Mouse (Mus musculus) liver, postnatal 0 days (tissue): ENCODE data around the gene Slc45a1. TPM values are rescaled to one million over a fixed set of nuclear protein-coding genes. Genes with fewer than 3 reads are reported as not detected.
A peak's percentile ranks its signal among the peaks of the same experiment; 100 is the strongest.

Experiments used
- ATAC-seq: fragments of 200-750 bp; cut with Nextera tagmentation; 2 replicates; pipeline ENCODE4 v1.8.0; 2017; ENCODE audit warnings: mild to moderate bottlenecking, moderate library complexity
- DNase-seq: peaks from one replicate; pipeline ENCODE4 v3.0.0-alpha.2; 2016
- H3K27ac ChIP-seq: fragments of 300-500 bp; sonication (generic); 2 replicates; pipeline ENCODE4 v1.5.1; 2014; ENCODE audit warnings: antibody characterized with exemption, moderate library complexity, mild to moderate bottlenecking, low read depth
- H3K27me3 ChIP-seq: fragments of 300-500 bp; sonication (generic); 2 replicates; pipeline ENCODE4 v1.6.1; 2014; ENCODE audit warnings: low read length, control low read depth, mixed read lengths; ENCODE audit not compliant: insufficient read depth
- H3K36me3 ChIP-seq: fragments of 300-500 bp; sonication (generic); replicated peaks from 2 replicates; pipeline ENCODE4 v1.6.1; 2014; ENCODE audit warnings: mild to moderate bottlenecking, control low read depth, low read length, moderate library complexity, mixed read lengths; ENCODE audit not compliant: insufficient read depth
- H3K4me1 ChIP-seq: fragments of 300-500 bp; sonication (generic); 2 replicates; pipeline ENCODE4 v1.6.1; 2014; ENCODE audit warnings: antibody characterized with exemption, mild to moderate bottlenecking, control low read depth; ENCODE audit not compliant: insufficient read depth
- H3K4me2 ChIP-seq: fragments of 300-500 bp; sonication (generic); 2 replicates; pipeline ENCODE4 v1.6.1; 2014; ENCODE audit warnings: low read depth, mild to moderate bottlenecking, low read length, moderate library complexity, mixed read lengths
- H3K4me3 ChIP-seq: fragments of 300-500 bp; sonication (generic); 2 replicates; pipeline ENCODE4 v1.5.1; 2014; ENCODE audit warnings: low read depth, low read length
- H3K9ac ChIP-seq: fragments of 300-500 bp; sonication (generic); replicated peaks from 2 replicates; pipeline ENCODE4 v1.6.1; 2014; ENCODE audit warnings: mild to moderate bottlenecking, moderate library complexity
- H3K9me3 ChIP-seq: fragments of 300-500 bp; sonication (generic); 2 replicates; pipeline ENCODE4 v1.6.1; 2016; ENCODE audit warnings: mild to moderate bottlenecking, control low read depth, low read length, mixed read lengths
- CTCF ChIP-seq: sonication (generic); IDR thresholded peaks from 2 replicates; pipeline ENCODE4 v1.5.1; 2016; ENCODE audit warnings: antibody characterized with exemption, low read depth
- EP300 ChIP-seq: IDR thresholded peaks from 2 replicates; pipeline ENCODE4 v1.6.1; 2016; ENCODE audit warnings: antibody characterized with exemption, low read depth, mild to moderate bottlenecking
- WGBS: fragments of 180-500 bp; shearing (Covaris S2); extraction: QIAGEN DNeasy Blood & Tissue Kit; methylation state at CpG from one replicate; pipeline ENCODE4 v1.1.7; 2014; ENCODE audit not compliant: insufficient replicate concordance; 5-methylcytosine and 5-hydroxymethylcytosine counted together
- polyA plus RNA-seq: library from polyadenylated mRNA; unstranded; fragments of >200 nt; fragmentation: Nextera tagmentation; extraction: Ambion mirVana; gene quantifications from 2 replicates; pipeline ENCODE4 v1.2.1, GENCODE M21; 2015

The Slc45a1 gene
- polyA plus RNA-seq, 1 experiment from 2014 or later = not detected

DNA sequence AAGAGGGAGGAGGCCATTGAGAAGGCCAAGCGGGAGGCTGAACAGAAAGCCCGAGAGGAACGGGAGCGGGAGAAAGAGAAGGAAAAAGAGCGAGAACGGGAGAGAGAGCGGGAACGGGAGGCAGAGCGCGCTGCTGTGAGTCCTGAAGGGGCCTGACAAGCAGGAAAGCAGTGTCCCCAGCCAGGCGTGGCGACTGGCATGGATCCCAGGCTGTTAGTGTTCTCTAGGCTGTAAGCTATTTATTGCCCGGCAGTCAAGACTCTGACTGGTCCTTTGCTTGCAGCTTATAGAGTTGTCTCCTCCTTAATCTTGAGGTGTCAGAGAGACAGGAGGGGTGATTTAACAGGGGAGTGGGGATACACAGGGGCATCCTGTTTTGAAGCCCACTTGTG is 35.9 kb downstream of the Slc45a1 start:
- Histone ChIP-seq H3K4me2 (no peak overlapping the region), H3K4me3 (no peak overlapping the region), H3K36me3 (peaks cover 83% of the 10 kb centered on the region), H3K9ac (no peak overlapping the region), H3K27ac (no peak overlapping the region), H3K4me1 (no peaks in the 10 kb centered on the region), H3K27me3 (no peaks in the 10 kb centered on the region), H3K9me3 (no peaks in the 10 kb centered on the region)
- 81% methylated on average over 13 of the region's 13 CpGs for WGBS
- DNase-seq (no peak), ATAC-seq (no peak)
- TF ChIP-seq CTCF (no peak), EP300 (no peak)

DNA sequence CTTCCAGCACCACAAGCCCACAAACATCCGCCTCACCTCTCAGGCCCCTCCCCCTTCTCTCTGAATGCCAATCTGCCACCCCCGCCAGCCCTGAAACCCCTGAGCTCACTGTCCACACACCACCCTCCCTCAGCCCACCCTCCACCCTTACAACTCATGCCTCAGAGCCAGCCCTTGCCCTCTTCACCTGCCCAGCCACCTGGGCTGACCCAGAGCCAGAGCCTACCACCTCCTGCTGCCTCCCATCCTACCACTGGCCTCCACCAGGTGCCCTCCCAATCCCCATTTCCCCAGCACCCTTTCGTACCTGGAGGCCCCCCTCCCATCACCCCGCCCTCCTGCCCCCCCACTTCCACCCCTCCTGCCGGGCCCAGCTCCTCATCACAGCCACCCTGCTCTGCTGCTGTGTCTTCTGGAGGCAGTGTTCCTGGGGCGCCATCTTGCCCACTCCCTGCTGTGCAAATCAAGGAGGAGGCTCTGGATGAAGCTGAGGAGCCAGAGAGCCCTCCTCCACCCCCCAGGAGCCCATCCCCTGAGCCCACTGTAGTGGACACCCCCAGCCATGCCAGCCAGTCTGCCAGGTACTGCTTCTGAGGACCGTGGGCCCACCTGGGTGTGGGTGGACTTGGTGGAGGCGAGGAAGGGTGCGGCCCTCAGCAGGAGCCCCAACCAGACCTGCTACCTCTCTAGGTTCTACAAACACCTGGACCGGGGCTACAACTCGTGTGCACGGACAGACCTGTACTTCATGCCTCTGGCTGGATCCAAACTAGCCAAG is 36.5 kb downstream of the Slc45a1 start:
- peaks cover 86% of the 10 kb centered on the region for H3K36me3 ChIP-seq

DNA sequence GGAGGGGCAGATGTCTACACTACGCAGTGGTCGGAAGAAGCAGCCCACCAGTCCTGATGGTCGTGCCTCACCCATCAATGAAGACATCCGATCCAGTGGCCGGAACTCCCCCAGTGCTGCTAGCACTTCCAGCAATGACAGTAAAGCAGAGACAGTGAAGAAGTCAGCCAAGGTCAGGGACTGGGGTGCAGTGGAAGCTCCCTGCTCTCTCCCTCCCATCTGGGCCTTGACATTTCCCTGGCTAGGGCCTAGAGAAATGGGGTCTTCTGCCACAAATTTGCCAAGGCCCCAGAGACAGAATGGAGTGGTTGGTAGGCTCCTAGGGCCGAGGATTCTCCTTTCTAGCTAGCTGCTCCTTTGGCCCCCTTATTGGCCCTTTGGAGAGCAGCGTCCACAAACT is 38.3 kb downstream of the Slc45a1 start:
- H3K36me3 ChIP-seq = peaks cover 77% of the 10 kb centered on the region
- no peak overlapping the region for H3K9ac ChIP-seq
- H3K9me3 ChIP-seq = no peaks in the 10 kb centered on the region
- no peaks in the 10 kb centered on the region for H3K4me1 ChIP-seq
- ATAC-seq (no peak), DNase-seq (no peak)
- no peak overlapping the region for H3K4me2 ChIP-seq
- H3K4me3 ChIP-seq = no peak overlapping the region
- H3K27me3 ChIP-seq = no peaks in the 10 kb centered on the region
- H3K27ac ChIP-seq = no peak overlapping the region
- TF ChIP-seq CTCF (no peak), EP300 (no peak)
- 87% methylated on average over 7 of the region's 7 CpGs for WGBS

More for the DNA sequence above, 36.5 kb downstream of the Slc45a1 start:
- no peak; the same call in 1 of the 2 replicates for ATAC-seq
- Histone ChIP-seq H3K9ac (no peak overlapping the region), H3K4me2 (no peak overlapping the region), H3K4me3 (no peak overlapping the region), H3K27ac (no peak overlapping the region), H3K27me3 (no peaks in the 10 kb centered on the region), H3K4me1 (no peaks in the 10 kb centered on the region), H3K9me3 (no peaks in the 10 kb centered on the region)
- no peak for DNase-seq
- WGBS = 86% methylated on average over 12 of the region's 12 CpGs
- TF ChIP-seq CTCF (no peak), EP300 (no peak)

DNA sequence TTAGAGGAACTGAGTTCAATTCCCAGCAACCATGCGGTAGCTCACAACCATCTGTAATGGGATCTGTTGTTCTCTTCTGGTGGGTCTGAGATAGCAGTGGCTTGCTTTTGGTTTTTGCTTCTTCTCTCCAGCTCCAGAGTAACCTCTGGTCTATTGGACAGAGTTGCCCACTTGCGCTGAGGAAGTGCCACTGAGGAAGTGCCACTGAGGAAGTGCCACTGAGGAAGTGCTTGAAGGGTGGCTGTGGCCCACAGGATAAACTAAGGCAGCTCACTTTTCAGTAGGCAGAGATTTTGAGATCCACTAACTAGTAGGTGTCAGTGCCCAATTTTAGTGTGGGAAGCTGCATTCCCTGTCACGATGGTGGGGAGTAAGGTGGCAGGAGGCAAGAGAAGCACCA is 43.3 kb downstream of the Slc45a1 start:
- ATAC-seq (no peak; the same call in 1 of the 2 replicates), DNase-seq (no peak)
- Histone ChIP-seq H3K4me2 (no peak overlapping the region), H3K27me3 (no peaks in the 10 kb centered on the region), H3K9me3 (no peaks in the 10 kb centered on the region), H3K9ac (no peak overlapping the region), H3K36me3 (peaks cover 30% of the 10 kb centered on the region), H3K4me1 (peaks cover 8% of the 10 kb centered on the region; the same call in 1 of the 2 replicates), H3K4me3 (no peak overlapping the region), H3K27ac (no peak overlapping the region)
- TF ChIP-seq EP300 (no peak), CTCF (no peak)
- WGBS = 83% methylated on average over 3 of the region's 3 CpGs

DNA sequence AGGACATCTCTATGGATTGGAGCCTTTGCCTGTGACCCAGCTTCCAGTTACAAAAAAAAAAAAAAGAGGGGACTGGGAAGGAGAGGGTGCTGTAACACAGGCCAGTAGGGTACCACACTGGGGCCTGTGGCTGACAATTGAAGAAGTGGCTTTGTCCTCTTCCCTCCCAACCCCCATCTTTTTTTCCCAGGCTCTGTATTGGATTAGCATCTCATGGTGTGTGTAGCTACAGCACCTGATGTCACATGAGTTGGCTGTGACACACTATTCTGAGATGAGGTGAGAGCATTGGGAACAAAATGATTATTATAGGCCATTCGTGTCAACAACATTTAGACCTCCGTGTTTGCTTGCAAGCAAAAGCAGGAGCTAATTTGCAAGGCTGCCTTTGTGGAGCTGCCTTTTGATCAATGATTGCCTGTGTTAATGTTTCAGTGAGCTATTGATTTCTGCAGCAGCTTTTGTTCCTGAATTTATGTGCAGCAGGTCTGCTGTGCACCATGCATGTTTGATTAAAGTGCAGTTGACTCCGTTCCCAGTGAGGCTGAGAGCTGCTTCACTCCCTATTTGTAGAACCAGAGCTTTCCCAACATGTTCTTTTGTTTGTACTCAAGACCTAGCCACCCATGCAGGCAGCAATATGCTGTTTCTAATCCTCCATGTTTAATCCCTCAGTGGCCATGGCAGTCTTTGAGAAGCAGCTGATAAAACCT is 45.4 kb downstream of the Slc45a1 start:
- 67% methylated on average over 3 of the region's 3 CpGs for WGBS
- DNase-seq = no peak

DNA sequence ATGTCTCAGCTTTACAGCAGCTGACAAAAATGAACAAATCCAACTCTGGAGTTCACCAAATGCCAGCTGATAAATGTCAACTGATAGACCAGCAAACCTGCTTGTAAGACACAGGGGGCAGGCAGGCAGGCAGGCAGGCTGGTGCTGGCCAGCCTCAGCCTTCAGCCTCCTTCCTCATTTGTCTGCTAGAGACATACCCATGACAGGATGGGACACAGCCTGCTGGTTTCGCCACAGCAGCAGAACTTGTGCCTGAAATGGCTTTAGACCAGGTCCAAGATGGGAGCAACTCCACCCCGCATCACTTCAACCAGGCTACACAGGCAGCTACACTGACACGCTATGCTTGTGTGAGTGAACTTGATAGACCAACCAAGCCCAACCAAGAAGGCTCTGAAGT is 46.2 kb downstream of the Slc45a1 start:
- DNase-seq (no peak), ATAC-seq (no peak)
- Histone ChIP-seq H3K36me3 (peaks cover 9% of the 10 kb centered on the region), H3K4me1 (peaks cover 8% of the 10 kb centered on the region; the same call in 1 of the 2 replicates), H3K27ac (peak overlapping the region; percentile 29; the same call in 1 of the 2 replicates), H3K27me3 (no peaks in the 10 kb centered on the region), H3K4me2 (no peak overlapping the region), H3K4me3 (no peak overlapping the region), H3K9me3 (no peaks in the 10 kb centered on the region), H3K9ac (no peak overlapping the region)
- WGBS = 84% methylated on average over 3 of the region's 3 CpGs
- TF ChIP-seq EP300 (no peak), CTCF (no peak)

More for the DNA sequence above, 45.4 kb downstream of the Slc45a1 start:
- no peak for TF ChIP-seq CTCF
- TF ChIP-seq EP300 = no peak
- no peaks in the 10 kb centered on the region for H3K27me3 ChIP-seq
- ATAC-seq = no peak
- peaks cover 8% of the 10 kb centered on the region; the same call in 1 of the 2 replicates for H3K4me1 ChIP-seq
- H3K9me3 ChIP-seq = no peaks in the 10 kb centered on the region
- H3K4me3 ChIP-seq = no peak overlapping the region
- H3K36me3 ChIP-seq = peaks cover 12% of the 10 kb centered on the region
- no peak overlapping the region for H3K4me2 ChIP-seq
- peak overlapping the region; percentile 29; the same call in 1 of the 2 replicates for H3K27ac ChIP-seq
- no peak overlapping the region for H3K9ac ChIP-seq
